15 mouse cellular contexts compared by ENCODE assay signal in the genomic region with DNA sequence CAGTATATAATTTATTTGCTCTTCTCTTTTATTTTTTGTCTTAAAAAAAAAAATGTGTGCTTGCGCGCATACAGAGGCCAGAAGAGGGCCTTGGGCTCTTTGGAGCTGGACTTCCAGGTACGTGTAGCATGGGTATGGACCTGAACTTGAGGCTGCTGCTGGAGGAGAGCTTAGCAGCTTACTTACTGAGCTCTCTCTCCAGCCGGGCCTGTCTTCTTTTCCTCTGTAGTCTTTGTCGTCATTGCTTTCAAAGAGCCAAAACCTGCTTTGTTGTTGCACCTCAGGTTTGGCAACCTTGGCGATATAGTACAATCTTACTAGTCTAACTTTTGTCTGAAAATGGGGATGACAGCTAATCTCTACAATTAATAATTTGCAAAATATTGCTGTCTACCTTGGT. TPM values are rescaled to one million over a fixed set of nuclear protein-coding genes. Genes with fewer than 3 reads are reported as not detected.
DNase-seq lines count a peak whose midpoint lies in the region; ATAC-seq and TF ChIP-seq lines count a peak whose summit lies in the region.
"Had no signal": no experiment of that assay in that cellular context is flagged by ENCODE, and none has a peak within 500 bp of the region (broad histone marks: within the 10 kb centered on the region; RNA-seq: fewer than 3 reads in every experiment).

No protein-coding gene starts in this region.

- no peaks in the 10 kb centered on the region for H3K27me3 ChIP-seq in heart, adult 2 months (ENCODE audit: control insufficient read depth, insufficient read depth, low read length)
- H3K27me3 ChIP-seq in liver, embryonic 11.5 days (replicated peaks; ENCODE audit: control insufficient read depth, insufficient read depth, low read length): no peaks in the 10 kb centered on the region
- H3K27me3 ChIP-seq in heart, postnatal 0 days (ENCODE audit: control insufficient read depth, insufficient read depth, low read length): no peaks in the 10 kb centered on the region
- H3K27me3 ChIP-seq in stomach, embryonic 16.5 days (ENCODE audit: control insufficient read depth, insufficient read depth, low read length): no peaks in the 10 kb centered on the region
- no peaks in the 10 kb centered on the region for H3K27me3 ChIP-seq in kidney, embryonic 14.5 days (ENCODE audit: control insufficient read depth, insufficient read depth, low read length)
- H3K27me3 ChIP-seq: kidney, embryonic 15.5 days had no signal

- no peak overlapping the region for H3K9ac ChIP-seq in heart, adult 2 months (ENCODE audit: low read depth, low read length)
- no peak overlapping the region for H3K9ac ChIP-seq in liver, embryonic 11.5 days (ENCODE audit: low read depth, low read length)
- no peak overlapping the region for H3K9ac ChIP-seq in heart, postnatal 0 days (replicated peaks; ENCODE audit: low read depth, low read length)
- H3K9ac ChIP-seq in stomach, embryonic 16.5 days (ENCODE audit: low read length): no peak overlapping the region
- no peak overlapping the region for H3K9ac ChIP-seq in kidney, embryonic 14.5 days (ENCODE audit: low read depth, low read length)
- H3K9ac ChIP-seq: kidney, embryonic 15.5 days had no signal

- peaks cover 34% of the 10 kb centered on the region for H3K36me3 ChIP-seq in heart, adult 2 months (ENCODE audit: control insufficient read depth, insufficient read depth, low read length)
- no peaks in the 10 kb centered on the region for H3K36me3 ChIP-seq in liver, embryonic 11.5 days (ENCODE audit: control insufficient read depth, insufficient read depth, low read length)
- no peaks in the 10 kb centered on the region for H3K36me3 ChIP-seq in heart, postnatal 0 days (replicated peaks; ENCODE audit: control insufficient read depth, insufficient read depth, low read length)
- no peaks in the 10 kb centered on the region for H3K36me3 ChIP-seq in stomach, embryonic 16.5 days (ENCODE audit: control insufficient read depth, insufficient read depth, low read length)
- H3K36me3 ChIP-seq in kidney, embryonic 14.5 days (ENCODE audit: control insufficient read depth, insufficient read depth, low read length): no peaks in the 10 kb centered on the region
- H3K36me3 ChIP-seq: kidney, embryonic 15.5 days had no signal

- H3K27ac ChIP-seq in heart, adult 2 months: peak overlapping the region; percentile 4; the same call in 1 of the 2 replicates
- 0 out of 2 replicates have a peak overlapping the region, but pooled peaks have one; percentile 8 for H3K27ac ChIP-seq in liver, embryonic 11.5 days (ENCODE audit: low read depth, low read length)
- peak overlapping the region; percentile 61 for H3K27ac ChIP-seq in heart, postnatal 0 days (ENCODE audit: low read depth)
- H3K27ac ChIP-seq in stomach, embryonic 16.5 days (ENCODE audit: low read length): peak overlapping the region; percentile 66; the same call in 1 of the 2 replicates
- no peak overlapping the region for H3K27ac ChIP-seq in kidney, embryonic 14.5 days (ENCODE audit: low read depth, low read length)
- H3K27ac ChIP-seq: kidney, embryonic 15.5 days had no signal

- intact Hi-C loops in heart, adult 2 months (cut with DNase I): no loop called here
- intact Hi-C loops in heart, postnatal 25 days (cut with DNase I): no loop called here

- DNase-seq in heart, adult 2 months: no peak
- no peak for DNase-seq in heart, postnatal 25 days (ENCODE audit: low spot score)
- DNase-seq in liver, embryonic 11.5 days (ENCODE audit: low spot score): no peak
- DNase-seq in liver: no peak
- no peak for DNase-seq in heart, postnatal 0 days (ENCODE audit: low spot score)
- DNase-seq in right cerebral cortex, postnatal 14 days: no peak
- DNase-seq: cerebellum, postnatal 25 days; gastrocnemius, postnatal 14 days; left cerebral cortex, postnatal 4 days; right cerebral cortex, adult 18-20 months; thymus, adult 2 months had no signal

- no peak for TF ChIP-seq CTCF in heart, adult 2 months (IDR thresholded peaks at IDR 0.05)
- no peak for TF ChIP-seq CTCF in heart, postnatal 0 days (IDR thresholded peaks at IDR 0.05; ENCODE audit: low read depth)

- no peak overlapping the region for H3K4me3 ChIP-seq in heart, adult 2 months
- no peak overlapping the region for H3K4me3 ChIP-seq in liver, embryonic 11.5 days (ENCODE audit: low read depth, low read length)
- H3K4me3 ChIP-seq in heart, postnatal 0 days (ENCODE audit: low read depth, low read length): no peak overlapping the region
- no peak overlapping the region for H3K4me3 ChIP-seq in stomach, embryonic 16.5 days (replicated peaks; ENCODE audit: low read length)
- H3K4me3 ChIP-seq in kidney, embryonic 14.5 days (ENCODE audit: low read length): no peak overlapping the region
- H3K4me3 ChIP-seq: kidney, embryonic 15.5 days had no signal

- no peak for ATAC-seq in liver, embryonic 11.5 days (replicated peaks; ENCODE audit: low FRiP score)
- ATAC-seq in heart, postnatal 0 days (ENCODE audit: insufficient read depth, low read depth): no peak
- no peak for ATAC-seq in stomach, embryonic 16.5 days (ENCODE audit: insufficient read depth, low FRiP score)
- no peak for ATAC-seq in kidney, embryonic 14.5 days (ENCODE audit: low FRiP score, low TSS enrichment)
- ATAC-seq: hindbrain, embryonic 16.5 days had no signal

- no peak overlapping the region for H3K4me2 ChIP-seq in liver, embryonic 11.5 days
- no peak overlapping the region for H3K4me2 ChIP-seq in heart, postnatal 0 days (ENCODE audit: low read depth, low read length)
- no peak overlapping the region for H3K4me2 ChIP-seq in stomach, embryonic 16.5 days (ENCODE audit: low read depth, low read length)
- no peak overlapping the region for H3K4me2 ChIP-seq in kidney, embryonic 14.5 days (replicated peaks; ENCODE audit: low read depth, low read length)
- H3K4me2 ChIP-seq: kidney, embryonic 15.5 days had no signal

- H3K9me3 ChIP-seq in liver, embryonic 11.5 days (ENCODE audit: control insufficient read depth, low read length): no peaks in the 10 kb centered on the region
- H3K9me3 ChIP-seq in heart, postnatal 0 days (replicated peaks; ENCODE audit: control insufficient read depth, low read length): no peaks in the 10 kb centered on the region
- no peaks in the 10 kb centered on the region for H3K9me3 ChIP-seq in stomach, embryonic 16.5 days (replicated peaks; ENCODE audit: control insufficient read depth, low read length)
- H3K9me3 ChIP-seq in kidney, embryonic 14.5 days (ENCODE audit: control insufficient read depth, low read length): no peaks in the 10 kb centered on the region
- H3K9me3 ChIP-seq: kidney, embryonic 15.5 days had no signal

- WGBS in heart, adult 2 months: 72% methylated on average over 6 of the region's 6 CpGs
- 75% methylated on average over 6 of the region's 6 CpGs for WGBS in liver, embryonic 11.5 days
- 57% methylated on average over 6 of the region's 6 CpGs for WGBS in heart, postnatal 0 days
- 66% methylated on average over 6 of the region's 6 CpGs for WGBS in stomach, embryonic 16.5 days
- WGBS in kidney, embryonic 14.5 days: 83% methylated on average over 6 of the region's 6 CpGs

- no peak for TF ChIP-seq EP300 in heart, adult 2 months (IDR thresholded peaks at IDR 0.05; ENCODE audit: insufficient read depth, low read depth, low read length)
- TF ChIP-seq EP300 in heart, postnatal 0 days (IDR thresholded peaks at IDR 0.05; ENCODE audit: low read depth): no peak

- TF ChIP-seq POLR2A in heart, adult 2 months (IDR thresholded peaks at IDR 0.05; ENCODE audit: insufficient read depth, low read depth, low read length): no peak

- peaks cover 2% of the 10 kb centered on the region for H3K79me2 ChIP-seq in heart, adult 2 months (replicated peaks; ENCODE audit: control insufficient read depth, insufficient read depth, low read length)

- H3K4me1 ChIP-seq in heart, adult 2 months (ENCODE audit: control insufficient read depth, insufficient read depth, low read length): peaks cover 26% of the 10 kb centered on the region
- H3K4me1 ChIP-seq in liver, embryonic 11.5 days (replicated peaks; ENCODE audit: control insufficient read depth, insufficient read depth, low read length): peaks cover 76% of the 10 kb centered on the region
- H3K4me1 ChIP-seq in heart, postnatal 0 days (ENCODE audit: control insufficient read depth, insufficient read depth): peaks cover 75% of the 10 kb centered on the region
- H3K4me1 ChIP-seq in stomach, embryonic 16.5 days (ENCODE audit: control insufficient read depth, insufficient read depth, low read length): peaks cover 49% of the 10 kb centered on the region
- H3K4me1 ChIP-seq in kidney, embryonic 14.5 days (ENCODE audit: control insufficient read depth, insufficient read depth, low read length): peaks cover 17% of the 10 kb centered on the region

RNA-seq across cellular contexts. Expression of gene Add3, which starts 47.9 kb away (rescaled TPM):
- 10 to 100 TPM; 38.9 to 50.5 TPM for total RNA-seq in heart, adult 2 months (2021)
- polyA plus RNA-seq in heart, adult 2 months (2012; rRNA removed): 25.2 and 44.5 TPM in 2 replicates
- total RNA-seq in heart, postnatal 25 days (2021): 10 to 100 TPM; 50.2 to 53.3 TPM
- polyA plus RNA-seq in liver, embryonic 11.5 days (2014; fragmentation: Nextera tagmentation; extraction: Ambion mirVana): 65.0 and 69.0 TPM in 2 replicates
- total RNA-seq in heart, postnatal 0 days (2014; rRNA removed; ENCODE audit: low replicate concordance): 62.1 and 78.8 TPM in 2 replicates
- 81.2 and 82.9 TPM in 2 replicates for polyA plus RNA-seq in heart, postnatal 0 days (2015; fragmentation: Nextera tagmentation; extraction: Ambion mirVana)
- 82.6 and 84.9 TPM in 2 replicates for polyA plus RNA-seq in stomach, embryonic 16.5 days (2015; fragmentation: Nextera tagmentation; extraction: Ambion mirVana)
- polyA plus RNA-seq in kidney, embryonic 14.5 days (2014; fragmentation: Nextera tagmentation; extraction: Ambion mirVana): 39.5 and 76.1 TPM in 2 replicates
